Mouse (Mus musculus): ENCODE data around the gene Mapk8ip1. TPM values are rescaled to one million over a fixed set of nuclear protein-coding genes. Genes with fewer than 3 reads are reported as not detected.

Gene Mapk8ip1
- total and polyA plus RNA-seq, 2 experiments from 2014 or later: 150 to 225 TPM

GRCm38 (mm10) chr2:92362571-92363228 is 38.4 kb downstream of the Mapk8ip1 start:
- H3K4me1 ChIP-seq (ENCODE audit: insufficient read depth): no peaks in the 10 kb centered on the region
- H3K9ac ChIP-seq: no peak overlapping the region
- no peak overlapping the region for H3K4me3 ChIP-seq (ENCODE audit: low read depth, low read length)
- ATAC-seq (no peak), DNase-seq (no peak)
- H3K4me2 ChIP-seq (ENCODE audit: low read depth): no peak overlapping the region
- no peak overlapping the region for H3K27ac ChIP-seq (ENCODE audit: low read depth, low read length)
- H3K9me3 ChIP-seq (ENCODE audit: low read length): no peaks in the 10 kb centered on the region
- WGBS: 92% methylated on average over 6 of the region's 6 CpGs
- peaks cover 48% of the 10 kb centered on the region for H3K36me3 ChIP-seq (ENCODE audit: insufficient read depth)
- no peak for TF ChIP-seq CTCF (IDR thresholded peaks at IDR 0.05; ENCODE audit: low read depth)
- no peaks in the 10 kb centered on the region for H3K27me3 ChIP-seq (ENCODE audit: insufficient read depth, low read length)

GRCm38 (mm10) chr2:92361795-92362194 is 39.3 kb downstream of the Mapk8ip1 start:
- H3K4me2 ChIP-seq (ENCODE audit: low read depth): no peak overlapping the region
- no peak overlapping the region for H3K4me3 ChIP-seq (ENCODE audit: low read depth, low read length)
- H3K36me3 ChIP-seq (ENCODE audit: insufficient read depth): peaks cover 55% of the 10 kb centered on the region
- WGBS: 84% methylated on average over 8 of the region's 8 CpGs
- H3K9ac ChIP-seq: no peak overlapping the region
- no peaks in the 10 kb centered on the region for H3K27me3 ChIP-seq (ENCODE audit: insufficient read depth, low read length)
- DNase-seq (no peak), ATAC-seq (no peak)
- H3K4me1 ChIP-seq (ENCODE audit: insufficient read depth): no peaks in the 10 kb centered on the region
- no peak for TF ChIP-seq CTCF (IDR thresholded peaks at IDR 0.05; ENCODE audit: low read depth)
- no peaks in the 10 kb centered on the region for H3K9me3 ChIP-seq (ENCODE audit: low read length)
- H3K27ac ChIP-seq (ENCODE audit: low read depth, low read length): no peak overlapping the region

GRCm38 (mm10) chr2:92360893-92361292 is 40.2 kb downstream of the Mapk8ip1 start:
- ATAC-seq (no peak), DNase-seq (no peak)
- 20% methylated on average over 12 of the region's 12 CpGs for WGBS
- Histone ChIP-seq H3K4me2 (ENCODE audit: low read depth) (no peak overlapping the region), H3K4me1 (ENCODE audit: insufficient read depth) (no peaks in the 10 kb centered on the region), H3K27me3 (ENCODE audit: insufficient read depth, low read length) (no peaks in the 10 kb centered on the region), H3K9ac (no peak overlapping the region), H3K4me3 (ENCODE audit: low read depth, low read length) (no peak overlapping the region), H3K9me3 (ENCODE audit: low read length) (no peaks in the 10 kb centered on the region), H3K36me3 (ENCODE audit: insufficient read depth) (peaks cover 57% of the 10 kb centered on the region), H3K27ac (ENCODE audit: low read depth, low read length) (no peak overlapping the region)
- no peak for TF ChIP-seq CTCF (IDR thresholded peaks at IDR 0.05; ENCODE audit: low read depth)

- ATAC-seq (peak; percentile 47), DNase-seq (peak; percentile 54)
- H3K27me3 ChIP-seq (ENCODE audit: insufficient read depth, low read length): no peaks in the 10 kb centered on the region
- H3K4me3 ChIP-seq (ENCODE audit: low read depth, low read length): no peak overlapping the region
- H3K36me3 ChIP-seq (ENCODE audit: insufficient read depth): peaks cover 57% of the 10 kb centered on the region
- H3K4me2 ChIP-seq (ENCODE audit: low read depth): no peak overlapping the region
- H3K27ac ChIP-seq (ENCODE audit: low read depth, low read length): no peak overlapping the region; the same call in 1 of the 2 replicates
- 63% methylated on average over 25 of the region's 25 CpGs for WGBS
- no peaks in the 10 kb centered on the region for H3K9me3 ChIP-seq (ENCODE audit: low read length)
- no peaks in the 10 kb centered on the region for H3K4me1 ChIP-seq (ENCODE audit: insufficient read depth)
- no peak overlapping the region for H3K9ac ChIP-seq
- TF ChIP-seq CTCF (IDR thresholded peaks at IDR 0.05; ENCODE audit: low read depth): no peak
These were observed 40.8 kb downstream of the Mapk8ip1 start for GRCm38 (mm10) chr2:92360186-92360823.

GRCm38 (mm10) chr2:92359301-92359700 is 41.8 kb downstream of the Mapk8ip1 start:
- Histone ChIP-seq H3K27me3 (ENCODE audit: insufficient read depth, low read length) (no peaks in the 10 kb centered on the region), H3K9ac (no peak overlapping the region), H3K4me2 (ENCODE audit: low read depth) (no peak overlapping the region), H3K4me3 (ENCODE audit: low read depth, low read length) (no peak overlapping the region), H3K4me1 (ENCODE audit: insufficient read depth) (no peaks in the 10 kb centered on the region), H3K36me3 (ENCODE audit: insufficient read depth) (peaks cover 56% of the 10 kb centered on the region), H3K27ac (ENCODE audit: low read depth, low read length) (no peak overlapping the region), H3K9me3 (ENCODE audit: low read length) (no peaks in the 10 kb centered on the region)
- no peak for DNase-seq
- no peak for TF ChIP-seq CTCF (IDR thresholded peaks at IDR 0.05; ENCODE audit: low read depth)
- 76% methylated on average over 2 of the region's 2 CpGs for WGBS
- ATAC-seq: no peak

- H3K4me1 ChIP-seq (ENCODE audit: insufficient read depth): no peaks in the 10 kb centered on the region
- H3K9ac ChIP-seq: no peak overlapping the region
- no peaks in the 10 kb centered on the region for H3K27me3 ChIP-seq (ENCODE audit: insufficient read depth, low read length)
- H3K4me3 ChIP-seq (ENCODE audit: low read depth, low read length): no peak overlapping the region
- H3K9me3 ChIP-seq (ENCODE audit: low read length): no peaks in the 10 kb centered on the region
- WGBS: 79% methylated on average over 6 of the region's 6 CpGs
- no peak for ATAC-seq
- no peak overlapping the region for H3K27ac ChIP-seq (ENCODE audit: low read depth, low read length)
- peaks cover 53% of the 10 kb centered on the region for H3K36me3 ChIP-seq (ENCODE audit: insufficient read depth)
- no peak overlapping the region for H3K4me2 ChIP-seq (ENCODE audit: low read depth)
- no peak for DNase-seq
- TF ChIP-seq CTCF (IDR thresholded peaks at IDR 0.05; ENCODE audit: low read depth): no peak
These were observed 46.8 kb downstream of the Mapk8ip1 start for GRCm38 (mm10) chr2:92354224-92354623.

GRCm38 (mm10) chr2:92353402-92353801 is 47.7 kb downstream of the Mapk8ip1 start:
- Histone ChIP-seq H3K9ac (no peak overlapping the region), H3K27ac (ENCODE audit: low read depth, low read length) (no peak overlapping the region), H3K4me3 (ENCODE audit: low read depth, low read length) (no peak overlapping the region), H3K27me3 (ENCODE audit: insufficient read depth, low read length) (no peaks in the 10 kb centered on the region), H3K36me3 (ENCODE audit: insufficient read depth) (peaks cover 51% of the 10 kb centered on the region), H3K9me3 (ENCODE audit: low read length) (no peaks in the 10 kb centered on the region), H3K4me1 (ENCODE audit: insufficient read depth) (no peaks in the 10 kb centered on the region), H3K4me2 (ENCODE audit: low read depth) (no peak overlapping the region)
- 25% methylated on average over 5 of the region's 5 CpGs for WGBS
- TF ChIP-seq CTCF (IDR thresholded peaks at IDR 0.05; ENCODE audit: low read depth): no peak
- ATAC-seq (peak; percentile 60), DNase-seq (no peak)
